Mouse (Mus musculus) bone marrow, adult 2 months (tissue): ENCODE data around the gene Spata5. TPM values are rescaled to one million over a fixed set of nuclear protein-coding genes. Genes with fewer than 3 reads are reported as not detected.

Source experiments
- H3K27ac ChIP-seq: fragments of 200-500 bp; 2 replicates; pipeline ENCODE4 v1.5.1; 2012; ENCODE audit warnings: low read depth, mild to moderate bottlenecking, control low read depth, inconsistent platforms, low read length; ENCODE audit not compliant: control insufficient read depth, poor library complexity, insufficient read depth
- H3K4me1 ChIP-seq: fragments of 200-500 bp; 2 replicates; pipeline ENCODE4 v1.6.1; 2011; ENCODE audit warnings: low read length; ENCODE audit not compliant: control insufficient read depth, insufficient read depth
- H3K4me3 ChIP-seq: fragments of 200-500 bp; replicated peaks from 2 replicates; pipeline ENCODE3; 2011; ENCODE audit warnings: mild to moderate bottlenecking, low read depth, low read length, control low read depth; ENCODE audit not compliant: control insufficient read depth
- CTCF ChIP-seq: fragments of 200-500 bp; IDR thresholded peaks from 2 replicates; pipeline ENCODE4 v1.5.1; 2011; ENCODE audit warnings: low read length, control low read depth; ENCODE audit not compliant: control insufficient read depth, insufficient read depth
- POLR2A ChIP-seq: fragments of 200-500 bp; IDR thresholded peaks from 2 replicates; pipeline ENCODE4 v1.6.1; 2011; ENCODE audit warnings: low read depth, mild to moderate bottlenecking, control low read depth, low read length, borderline replicate concordance; ENCODE audit not compliant: control insufficient read depth
- WGBS: fragments of 180-500 bp; shearing (Covaris S2); methylation state at CpG from one replicate; pipeline ENCODE4 v1.1.7; 2018; 5-methylcytosine and 5-hydroxymethylcytosine counted together
- polyA plus RNA-seq: library from polyadenylated mRNA; stranded (reverse); fragments of >200 nt; gene quantifications from 2 replicates; pipeline ENCODE4 v1.2.4, GENCODE M21; 2011; ENCODE audit warnings: low replicate concordance; ENCODE audit not compliant: missing spikeins, insufficient read depth, insufficient read length

Gene Spata5
- polyA plus RNA-seq, 1 experiment: 11.7 TPM

GRCm38 (mm10) chr3:37602356-37602755 lies 182.7 kb downstream of the Spata5 start:
- Histone ChIP-seq H3K4me3 (no peak overlapping the region), H3K27ac (no peak overlapping the region), H3K4me1 (peaks cover 5% of the 10 kb centered on the region; the same call in 1 of the 2 replicates)
- 93% methylated on average over 9 of the region's 9 CpGs for WGBS
- TF ChIP-seq POLR2A: no peak
- TF ChIP-seq CTCF: no peak

GRCm38 (mm10) chr3:37602890-37603289 lies 183.2 kb downstream of the Spata5 start:
- Histone ChIP-seq H3K4me1 (peaks cover 5% of the 10 kb centered on the region; the same call in 1 of the 2 replicates), H3K4me3 (no peak overlapping the region), H3K27ac (no peak overlapping the region)
- 75% methylated on average over 7 of the region's 7 CpGs for WGBS
- no peak for TF ChIP-seq POLR2A
- no peak for TF ChIP-seq CTCF

GRCm38 (mm10) chr3:37603541-37603940 lies 183.8 kb downstream of the Spata5 start:
- TF ChIP-seq CTCF: no peak
- TF ChIP-seq POLR2A: no peak
- H3K4me3 ChIP-seq: no peak overlapping the region
- peaks cover 5% of the 10 kb centered on the region; the same call in 1 of the 2 replicates for H3K4me1 ChIP-seq
- H3K27ac ChIP-seq: no peak overlapping the region
- 7% methylated on average over 3 of the region's 3 CpGs for WGBS

- Histone ChIP-seq H3K4me1 (peaks cover 5% of the 10 kb centered on the region; the same call in 1 of the 2 replicates), H3K27ac (no peak overlapping the region), H3K4me3 (no peak overlapping the region)
- WGBS: 42% methylated on average over 13 of the region's 13 CpGs
- TF ChIP-seq POLR2A (no peak), CTCF (no peak)
These were observed 185.5 kb downstream of the Spata5 start for GRCm38 (mm10) chr3:37604976-37605875.

- WGBS: 18% methylated on average over 10 of the region's 10 CpGs
- H3K27ac ChIP-seq: no peak overlapping the region
- TF ChIP-seq CTCF (no peak), POLR2A (no peak)
- no peak overlapping the region for H3K4me3 ChIP-seq
- H3K4me1 ChIP-seq: peaks cover 5% of the 10 kb centered on the region; the same call in 1 of the 2 replicates
These were observed 186.2 kb downstream of the Spata5 start for GRCm38 (mm10) chr3:37605876-37606238.

- 85% methylated on average over 4 of the region's 4 CpGs for WGBS
- H3K4me3 ChIP-seq: no peak overlapping the region
- 0 out of 2 replicates have a peak, but pooled peaks have one; percentile 26 for TF ChIP-seq CTCF
- TF ChIP-seq POLR2A: no peak
These were observed 189.2 kb downstream of the Spata5 start for GRCm38 (mm10) chr3:37608926-37609325.

GRCm38 (mm10) chr3:37610670-37611069 lies 191.0 kb downstream of the Spata5 start:
- no peak overlapping the region for H3K27ac ChIP-seq
- H3K4me3 ChIP-seq: no peak overlapping the region
- peaks cover 4% of the 10 kb centered on the region for H3K4me1 ChIP-seq
- TF ChIP-seq POLR2A (no peak), CTCF (no peak)
- 84% methylated on average over 2 of the region's 2 CpGs for WGBS

More at GRCm38 (mm10) chr3:37608926-37609325, 189.2 kb downstream of the Spata5 start:
- no peak overlapping the region for H3K27ac ChIP-seq
- peaks cover 5% of the 10 kb centered on the region for H3K4me1 ChIP-seq

GRCm38 (mm10) chr3:37613722-37614121 lies 194.0 kb downstream of the Spata5 start:
- Histone ChIP-seq H3K4me3 (no peak overlapping the region), H3K27ac (no peak overlapping the region), H3K4me1 (peaks cover 1% of the 10 kb centered on the region)
- TF ChIP-seq POLR2A (no peak), CTCF (no peak)
- WGBS: 13% methylated on average over 10 of the region's 10 CpGs
